Mouse (Mus musculus) MEL (cell line): ENCODE measurements around the gene Sox10.

Source experiments
- CTCF ChIP-seq, 3 experiments: IDR thresholded peaks in 2 of 3; conservative IDR thresholded peaks in 1 of 3; 2 replicates each; pipeline ENCODE4 v1.5.1; 2011 to 2012; ENCODE audit warnings: low read length in 3 of 3, low read depth in 2 of 3, mild to moderate bottlenecking in 2 of 3, improper control_type of control experiment in 1 of 3, inconsistent platforms in 1 of 3, mixed read lengths in 1 of 3, moderate library complexity in 1 of 3; ENCODE audit not compliant: control insufficient read depth in 1 of 3, insufficient read depth in 1 of 3, poor library complexity in 1 of 3, severe bottlenecking in 1 of 3
- EP300 ChIP-seq, 2 experiments: IDR thresholded peaks; 2 replicates each; pipeline ENCODE4 v1.6.1; 2011; ENCODE audit warnings: improper control_type of control experiment in 2 of 2, low read length in 2 of 2, low read depth in 1 of 2, mild to moderate bottlenecking in 1 of 2
- HCFC1 ChIP-seq: IDR thresholded peaks from 2 replicates; pipeline ENCODE4 v1.6.1; 2012; ENCODE audit warnings: low read depth, mild to moderate bottlenecking, inconsistent platforms, low read length, improper control_type of control experiment, moderate library complexity
- MAZ ChIP-seq: IDR thresholded peaks from 2 replicates; pipeline ENCODE4 v1.6.1; 2012; ENCODE audit warnings: low read depth, mild to moderate bottlenecking, inconsistent platforms, low read length, improper control_type of control experiment
- MEF2A ChIP-seq: IDR thresholded peaks from 2 replicates; pipeline ENCODE4 v1.6.1; 2014; ENCODE audit warnings: low read depth, mild to moderate bottlenecking, inconsistent platforms, low read length, improper control_type of control experiment; ENCODE audit not compliant: poor library complexity, insufficient replicate concordance, severe bottlenecking; ENCODE audit errors: extremely low read depth
- MXI1 ChIP-seq: IDR thresholded peaks from 2 replicates; pipeline ENCODE4 v1.6.1; 2011; ENCODE audit warnings: mild to moderate bottlenecking, low read depth, low read length, improper control_type of control experiment
- NELFE ChIP-seq: IDR thresholded peaks from 2 replicates; pipeline ENCODE4 v1.6.1; 2011; ENCODE audit warnings: low read depth, low read length, improper control_type of control experiment
- POLR2A ChIP-seq, 2 experiments: IDR thresholded peaks; 2 replicates each; pipeline ENCODE4 v1.6.1; 2011 to 2012; ENCODE audit warnings: low read length in 2 of 2, mild to moderate bottlenecking in 2 of 2, control low read depth in 1 of 2, improper control_type of control experiment in 1 of 2, low read depth in 1 of 2, moderate library complexity in 1 of 2; ENCODE audit not compliant: control insufficient read depth in 1 of 2, insufficient read depth in 1 of 2, poor library complexity in 1 of 2
- POLR2AphosphoS5 ChIP-seq: IDR thresholded peaks from 2 replicates; pipeline ENCODE4 v1.6.1; 2012; ENCODE audit warnings: low read depth, borderline replicate concordance, mild to moderate bottlenecking, inconsistent platforms, low read length, moderate library complexity, mixed read lengths
- SMC3 ChIP-seq: IDR thresholded peaks from 2 replicates; pipeline ENCODE4 v1.6.1; 2011; ENCODE audit warnings: low read depth, low read length, improper control_type of control experiment
- TBP ChIP-seq: IDR thresholded peaks from 2 replicates; pipeline ENCODE4 v1.8.0; 2011; ENCODE audit warnings: low read depth, low read length, improper control_type of control experiment
- TCF12 ChIP-seq: IDR thresholded peaks from 2 replicates; pipeline ENCODE4 v1.6.1; 2014; ENCODE audit warnings: low read depth, mild to moderate bottlenecking, inconsistent platforms, low read length, improper control_type of control experiment, moderate library complexity
- UBTF ChIP-seq: IDR thresholded peaks from 2 replicates; pipeline ENCODE4 v1.6.1; 2012; ENCODE audit warnings: low read depth, mild to moderate bottlenecking, inconsistent platforms, low read length, improper control_type of control experiment, moderate library complexity, borderline replicate concordance; ENCODE audit not compliant: insufficient read depth

DNA sequence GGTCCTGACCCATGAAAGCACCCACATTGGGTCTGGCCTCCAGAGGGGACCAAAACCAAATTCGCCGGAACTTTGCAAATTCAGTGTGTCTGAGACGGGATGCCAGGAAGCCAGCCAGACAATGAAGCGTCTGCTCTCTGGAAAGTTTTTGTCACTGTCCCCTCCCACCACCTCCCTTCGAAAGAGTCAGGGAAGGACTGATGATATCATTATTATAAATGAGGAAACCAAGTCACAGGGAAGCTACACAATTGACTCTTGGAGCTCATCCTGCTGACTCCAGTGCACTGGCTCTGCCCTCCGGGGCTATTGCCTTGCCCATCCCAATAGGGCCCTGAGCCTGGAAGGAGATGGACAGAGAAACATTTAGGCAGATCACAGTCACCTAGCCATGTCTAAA, 48.6 kb upstream of the Sox10 start:
- TF ChIP-seq POLR2A (IDR thresholded peaks at IDR 0.05; ENCODE audit: control insufficient read depth in 1 of 2, insufficient read depth in 1 of 2, low read depth in 1 of 2, low read length in 2 of 2, poor library complexity in 1 of 2) (no peak), HCFC1 (no peak), EP300 (IDR thresholded peaks at IDR 0.05; ENCODE audit: low read depth in 1 of 2, low read length in 2 of 2) (no peak), MXI1 (no peak), POLR2AphosphoS5 (no peak), TCF12 (no peak), CTCF (IDR thresholded peaks at IDR 0.05 in 2 of 3, conservative IDR thresholded peaks at IDR 0.05 in 1 of 3; ENCODE audit: control insufficient read depth in 1 of 3, insufficient read depth in 1 of 3, low read depth in 2 of 3, low read length in 3 of 3, poor library complexity in 1 of 3, severe bottlenecking in 1 of 3) (no peak), TBP (no peak), MEF2A (no peak), UBTF (no peak), MAZ (no peak), NELFE (no peak), SMC3 (no peak)
